Mouse (Mus musculus): ENCODE data around the gene Dclre1a.

- TF ChIP-seq CTCF (conservative IDR thresholded peaks at IDR 0.05 in 1 of 2, IDR thresholded peaks at IDR 0.05 in 1 of 2; ENCODE audit: low read depth in 2 of 2, low read length in 2 of 2) (no peak), MAX (IDR thresholded peaks at IDR 0.05; ENCODE audit: low read length) (no peak), POLR2A (IDR thresholded peaks at IDR 0.05; ENCODE audit: low read depth, low read length) (no peak), KAT2A (IDR thresholded peaks at IDR 0.05; ENCODE audit: insufficient replicate concordance, low read length) (no peak), E2F4 (IDR thresholded peaks at IDR 0.05; ENCODE audit: insufficient replicate concordance, low read depth, low read length) (no peak), SMC3 (IDR thresholded peaks at IDR 0.05; ENCODE audit: low read depth, low read length) (no peak), ELF1 (IDR thresholded peaks at IDR 0.05; ENCODE audit: low read depth, low read length) (no peak), EP300 (IDR thresholded peaks at IDR 0.05; ENCODE audit: low read length) (no peak), ZC3H11A (IDR thresholded peaks at IDR 0.05; ENCODE audit: low read depth, low read length) (no peak), RAD21 (IDR thresholded peaks at IDR 0.05; ENCODE audit: low read depth, low read length) (no peak), CHD1 (IDR thresholded peaks at IDR 0.05; ENCODE audit: low read depth, low read length) (no peak)
Measured at GRCm38 (mm10) chr19:56553177-56553576, 5.2 kb upstream of the Dclre1a start.

Measured in CH12.LX (cell line).